Mouse (Mus musculus) WW6 (cell line): ENCODE data around the gene Rasgrp2.
A peak's percentile ranks its signal among the peaks of the same experiment; 100 is the strongest.

ENCODE experiments used
- DNase-seq: peaks from one replicate; pipeline ENCODE4 v3.0.0-alpha.2; 2013; ENCODE audit warnings: low read depth, low spot score

Gene Rasgrp2

GRCm38 (mm10) chr19:6399285-6400095 lies at the start of gene Rasgrp2:
TSS of gene Rasgrp2 (plus strand) at chr19:6399340.
- no peak for DNase-seq

- no peak for DNase-seq
These were observed 47.6 kb upstream of the Rasgrp2 start for GRCm38 (mm10) chr19:6351431-6352106.

GRCm38 (mm10) chr19:6352107-6352505 lies 47.0 kb upstream of the Rasgrp2 start:
- DNase-seq = no peak

GRCm38 (mm10) chr19:6354030-6354429 lies 45.1 kb upstream of the Rasgrp2 start:
- DNase-seq = no peak

- no peak for DNase-seq
These were observed 37.8 kb upstream of the Rasgrp2 start for GRCm38 (mm10) chr19:6361291-6361690.

- no peak for DNase-seq
These were observed 36.1 kb upstream of the Rasgrp2 start for GRCm38 (mm10) chr19:6363091-6363410.

GRCm38 (mm10) chr19:6363411-6364240 lies 35.5 kb upstream of the Rasgrp2 start, which contains the start of gene Sf1:
TSS of gene Sf1 (plus strand) at chr19:6363690.
- DNase-seq = peak; percentile 98

- peak; percentile 61 for DNase-seq
These were observed 34.8 kb upstream of the Rasgrp2 start for GRCm38 (mm10) chr19:6364317-6364725.

GRCm38 (mm10) chr19:6364842-6365241 lies 34.3 kb upstream of the Rasgrp2 start:
- no peak for DNase-seq

- DNase-seq = no peak
These were observed 29.0 kb upstream of the Rasgrp2 start for GRCm38 (mm10) chr19:6370175-6370574.

GRCm38 (mm10) chr19:6372433-6372832 lies 26.7 kb upstream of the Rasgrp2 start:
- no peak for DNase-seq

- no peak for DNase-seq
These were observed 25.4 kb upstream of the Rasgrp2 start for GRCm38 (mm10) chr19:6373539-6374400.

- no peak for DNase-seq
These were observed 24.6 kb upstream of the Rasgrp2 start for GRCm38 (mm10) chr19:6374571-6374970.

- no peak for DNase-seq
These were observed 23.5 kb upstream of the Rasgrp2 start for GRCm38 (mm10) chr19:6375423-6376254.

- no peak for DNase-seq
These were observed 22.9 kb upstream of the Rasgrp2 start for GRCm38 (mm10) chr19:6376255-6376564.

- DNase-seq = no peak
These were observed 22.5 kb upstream of the Rasgrp2 start for GRCm38 (mm10) chr19:6376643-6377042.

GRCm38 (mm10) chr19:6377327-6378040 lies 21.7 kb upstream of the Rasgrp2 start:
- DNase-seq = no peak

- no peak for DNase-seq
These were observed 18.6 kb upstream of the Rasgrp2 start for GRCm38 (mm10) chr19:6380411-6381166.

- DNase-seq = no peak
These were observed 17.9 kb upstream of the Rasgrp2 start for GRCm38 (mm10) chr19:6381238-6381637.
